Mouse (Mus musculus) lung, adult 2 months (tissue): ENCODE data around the gene Cgas. TPM values are rescaled to one million over a fixed set of nuclear protein-coding genes. Genes with fewer than 3 reads are reported as not detected.
"Not testable (repeated sequence)": the region's sequence is repeated elsewhere in the genome, so short reads cannot be mapped to it uniquely, and the experiment has no call there.

Experiments used
- DNase-seq: peaks from one replicate; pipeline ENCODE4 v3.0.0; 2022
- H3K4me1 ChIP-seq: fragments of 200-500 bp; 2 replicates; pipeline ENCODE4 v1.6.1; 2011; ENCODE audit warnings: low read length; ENCODE audit not compliant: control insufficient read depth, insufficient read depth
- H3K4me3 ChIP-seq: fragments of 200-500 bp; replicated peaks from 2 replicates; pipeline ENCODE3; 2011; ENCODE audit warnings: low read depth, mild to moderate bottlenecking, control low read depth, low read length; ENCODE audit errors: extremely low read depth
- CTCF ChIP-seq: fragments of 200-500 bp; IDR thresholded peaks from 2 replicates; pipeline ENCODE4 v1.5.1; 2011; ENCODE audit warnings: mild to moderate bottlenecking, low read length, control low read depth; ENCODE audit not compliant: insufficient read depth
- POLR2A ChIP-seq: fragments of 200-500 bp; IDR thresholded peaks from 2 replicates; pipeline ENCODE4 v1.6.1; 2011; ENCODE audit warnings: low read depth, mild to moderate bottlenecking, control low read depth, low read length, borderline replicate concordance; ENCODE audit errors: extremely low read depth
- WGBS: fragments of 180-500 bp; shearing (Covaris S2); methylation state at CpG from one replicate; pipeline ENCODE4 v1.1.7; 2018; 5-methylcytosine and 5-hydroxymethylcytosine counted together
- polyA plus RNA-seq: library from polyadenylated mRNA; depleted of rRNA; stranded (reverse); fragments of >200 nt; gene quantifications from 2 replicates; pipeline ENCODE4 v1.2.3, GENCODE M21; 2012; rRNA removed

Cgas gene
- 0.83 and 0.98 TPM in 2 replicates for polyA plus RNA-seq

DNA sequence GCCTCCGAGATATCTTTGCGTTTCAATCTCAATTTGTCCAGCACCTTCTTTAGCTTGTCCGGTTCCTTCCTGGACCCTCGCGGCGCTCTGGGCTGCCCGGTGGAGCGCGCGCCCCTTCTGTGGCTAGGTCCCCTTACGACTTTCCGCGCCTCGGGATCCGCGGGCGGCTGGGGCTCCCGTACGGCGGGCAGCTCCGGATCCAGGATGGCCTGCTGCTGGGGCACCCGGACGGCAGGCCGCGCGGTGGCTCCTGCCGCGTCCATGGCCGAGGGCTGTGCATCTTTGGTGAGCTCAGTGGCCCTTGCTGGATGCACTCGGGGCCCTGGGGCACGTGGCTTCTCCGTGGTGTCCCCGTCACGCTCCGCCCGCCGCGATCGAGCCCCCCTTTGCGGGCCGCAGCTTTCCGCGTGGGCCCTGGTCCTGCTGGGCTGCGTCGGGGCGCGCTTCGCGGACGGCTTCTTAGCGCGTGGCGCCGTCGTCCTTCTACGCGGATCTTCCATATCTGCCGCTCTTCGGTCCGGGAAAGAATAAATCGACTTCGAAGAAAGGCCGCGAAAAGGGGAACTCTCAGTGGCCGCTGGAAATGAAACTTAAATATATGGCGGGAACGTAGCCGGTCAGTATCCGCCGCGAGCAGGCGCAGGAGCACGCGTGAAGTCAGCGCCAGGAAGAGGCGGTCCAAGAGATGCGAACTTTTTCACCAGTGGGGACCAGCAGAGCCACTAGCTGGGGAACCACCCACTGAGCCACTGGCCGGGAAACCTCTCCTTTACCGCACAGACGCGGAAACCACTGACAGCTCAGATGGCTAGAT lies at the start of gene Cgas:
Gene Cgas, minus strand, starts transcription at position 659 of the 814 bp plus-strand sequence.
- DNase-seq = peak; percentile 45
- Histone ChIP-seq H3K4me3 (peak within 1 kb of the TSS; percentile 63), H3K4me1 (no peaks in the 10 kb centered on the region)
- WGBS = under 1% methylated on average over 81 of the region's 81 CpGs
- TF ChIP-seq POLR2A = peak; percentile 25; the same call in 1 of the 2 replicates
- no peak for TF ChIP-seq CTCF

DNA sequence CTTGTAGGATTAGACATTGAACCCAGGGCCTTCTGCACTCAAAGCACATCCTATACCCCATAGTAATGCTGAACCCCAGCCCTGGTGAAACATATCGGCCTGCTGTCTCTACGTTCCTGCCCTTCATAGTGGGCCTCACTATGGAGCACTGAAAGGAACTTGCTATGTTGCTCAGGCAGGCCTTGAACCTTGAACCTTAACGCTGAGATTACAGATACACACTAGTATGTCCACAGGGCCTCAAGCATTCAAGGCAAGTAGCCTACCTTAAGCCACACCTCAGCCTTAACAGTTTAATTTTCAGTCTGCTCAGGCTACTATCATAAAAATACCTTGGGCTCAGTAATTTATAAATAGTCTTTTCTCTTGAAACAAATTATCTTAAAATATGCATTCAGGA lies 49.2 kb upstream of the Cgas start:
- Histone ChIP-seq H3K4me3 (no peak overlapping the region), H3K4me1 (peaks cover 3% of the 10 kb centered on the region; the same call in 1 of the 2 replicates)
- 88% methylated on average over 3 of the region's 3 CpGs for WGBS
- no peak for DNase-seq
- TF ChIP-seq CTCF = no peak
- TF ChIP-seq POLR2A = no peak

GRCm38 (mm10) chr9:78491169-78491568 lies 48.1 kb upstream of the Cgas start:
- Histone ChIP-seq H3K4me3 (no peak overlapping the region), H3K4me1 (peaks cover 3% of the 10 kb centered on the region; the same call in 1 of the 2 replicates)
- TF ChIP-seq POLR2A (no peak), CTCF (no peak)
- 56% methylated on average over 3 of the region's 3 CpGs for WGBS
- DNase-seq = no peak

- peak; percentile 68 for DNase-seq
- peak; percentile 67; the same call in 1 of the 2 replicates for TF ChIP-seq POLR2A
- TF ChIP-seq CTCF = no peak
- peaks cover 3% of the 10 kb centered on the region; the same call in 1 of the 2 replicates for H3K4me1 ChIP-seq
- 0% methylated on average over 19 of the region's 20 CpGs for WGBS
- peak within 1 kb of the TSS; percentile 72 for H3K4me3 ChIP-seq
These were observed 45.9 kb upstream of the Cgas start, which contains the start of gene Eef1a1 for GRCm38 (mm10) chr9:78488890-78489420. Gene Eef1a1 (minus strand): TSS chr9:78489151.

DNA sequence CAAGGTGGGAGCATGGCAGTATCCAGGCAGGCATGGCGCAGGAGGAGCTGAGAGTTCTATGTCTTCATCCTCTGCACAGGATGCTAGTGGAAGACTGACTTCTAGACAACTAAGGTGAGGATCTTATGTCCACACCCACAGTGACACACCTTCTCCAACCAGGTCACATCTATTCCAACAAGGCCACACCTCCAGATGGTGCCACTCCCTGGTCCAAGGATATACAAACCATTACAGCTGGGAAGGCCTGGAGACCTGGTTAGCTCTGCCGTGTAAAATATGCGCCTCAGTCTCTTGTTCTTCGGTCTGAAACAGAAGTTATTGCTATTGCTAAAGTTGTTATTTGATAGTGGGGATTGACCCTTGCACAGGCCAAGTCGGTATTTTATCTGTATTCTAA lies 45.0 kb upstream of the Cgas start:
- not testable (repeated sequence) for DNase-seq, H3K4me1 ChIP-seq
- 94% methylated on average over 5 of the region's 5 CpGs for WGBS

GRCm38 (mm10) chr9:78484660-78485059 lies 41.6 kb upstream of the Cgas start:
- Histone ChIP-seq H3K4me1 (peaks cover 7% of the 10 kb centered on the region), H3K4me3 (no peak overlapping the region)
- WGBS = 88% methylated on average over 3 of the region's 3 CpGs
- TF ChIP-seq CTCF (no peak), POLR2A (no peak)
- DNase-seq = no peak

More for the DNA sequence above, 45.0 kb upstream of the Cgas start:
- H3K4me3 ChIP-seq = not testable (repeated sequence)

- 26% methylated on average over 3 of the region's 3 CpGs for WGBS
- peaks cover 7% of the 10 kb centered on the region for H3K4me1 ChIP-seq
- DNase-seq = no peak
- no peak for TF ChIP-seq CTCF
- TF ChIP-seq POLR2A = no peak
- peak overlapping the region; percentile 91 for H3K4me3 ChIP-seq
These were observed 39.3 kb upstream of the Cgas start for GRCm38 (mm10) chr9:78482386-78482785.

DNA sequence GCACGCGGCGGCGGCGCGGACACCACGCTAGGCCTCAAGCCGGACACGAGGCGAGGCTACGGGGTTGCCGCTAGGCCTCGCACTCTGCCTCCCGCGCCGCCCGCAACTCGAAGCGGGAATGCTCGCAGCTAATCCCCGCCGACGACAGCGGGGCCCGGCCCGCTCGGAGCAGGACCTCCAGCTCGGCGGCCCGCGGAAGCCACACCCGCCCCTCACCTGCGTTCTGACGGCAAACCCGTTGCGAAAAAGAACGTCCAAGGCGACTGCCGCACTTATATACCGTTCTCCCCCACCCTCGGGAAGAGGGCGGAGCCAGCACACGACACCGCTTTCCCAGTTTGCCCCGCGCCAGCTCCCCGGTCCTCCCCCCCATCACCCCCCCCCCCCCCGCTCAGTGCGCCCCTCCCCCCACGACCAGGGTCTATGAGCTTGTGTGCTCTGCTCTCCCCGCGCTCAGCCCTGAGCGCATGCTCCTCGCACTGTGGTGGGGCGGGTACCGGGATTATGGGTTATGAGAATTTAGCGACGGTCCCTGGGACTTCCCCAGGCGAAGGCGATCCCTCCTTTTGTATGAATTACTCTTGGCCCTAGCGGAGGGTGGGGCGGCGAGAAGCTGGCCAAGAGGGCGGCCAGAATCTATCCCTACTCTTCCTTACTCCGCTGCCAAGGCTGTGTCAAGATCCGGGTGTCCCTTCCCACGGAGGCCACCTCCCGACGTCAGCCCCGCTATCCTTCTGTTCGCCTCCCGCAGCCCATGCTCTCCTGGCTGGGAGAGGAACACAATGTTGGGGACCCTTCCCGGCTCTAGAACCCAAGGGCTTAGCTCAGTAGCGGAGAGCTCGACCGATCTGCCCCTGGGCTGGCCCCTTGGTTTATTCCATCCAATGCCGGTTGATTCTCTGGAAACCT lies 38.6 kb upstream of the Cgas start:
- DNase-seq = peak; percentile 96
- H3K4me1 ChIP-seq = peaks cover 7% of the 10 kb centered on the region
- H3K4me3 ChIP-seq = peak overlapping the region; percentile 91
- TF ChIP-seq CTCF (no peak), POLR2A (peak; percentile 100)
- WGBS = under 1% methylated on average over 71 of the region's 77 CpGs

- DNase-seq = peak; percentile 75
- TF ChIP-seq POLR2A = 0 out of 2 replicates have a peak, but pooled peaks have one; percentile 22
- TF ChIP-seq CTCF = no peak
These were observed 37.8 kb upstream of the Cgas start for GRCm38 (mm10) chr9:78480706-78481358.

GRCm38 (mm10) chr9:78480227-78480626 lies 37.2 kb upstream of the Cgas start:
- H3K4me3 ChIP-seq = peak overlapping the region; percentile 89
- H3K4me1 ChIP-seq, DNase-seq: not testable (repeated sequence)
- 4% methylated on average over 13 of the region's 13 CpGs for WGBS

More at GRCm38 (mm10) chr9:78480706-78481358, 37.8 kb upstream of the Cgas start:
- Histone ChIP-seq H3K4me1 (peaks cover 7% of the 10 kb centered on the region), H3K4me3 (peak overlapping the region; percentile 89)
- WGBS = under 1% methylated on average over 46 of the region's 46 CpGs

- 18% methylated on average over 8 of the region's 8 CpGs for WGBS
- DNase-seq, H3K4me3 ChIP-seq, H3K4me1 ChIP-seq: not testable (repeated sequence)
These were observed 36.3 kb upstream of the Cgas start for GRCm38 (mm10) chr9:78479308-78479707.

DNA sequence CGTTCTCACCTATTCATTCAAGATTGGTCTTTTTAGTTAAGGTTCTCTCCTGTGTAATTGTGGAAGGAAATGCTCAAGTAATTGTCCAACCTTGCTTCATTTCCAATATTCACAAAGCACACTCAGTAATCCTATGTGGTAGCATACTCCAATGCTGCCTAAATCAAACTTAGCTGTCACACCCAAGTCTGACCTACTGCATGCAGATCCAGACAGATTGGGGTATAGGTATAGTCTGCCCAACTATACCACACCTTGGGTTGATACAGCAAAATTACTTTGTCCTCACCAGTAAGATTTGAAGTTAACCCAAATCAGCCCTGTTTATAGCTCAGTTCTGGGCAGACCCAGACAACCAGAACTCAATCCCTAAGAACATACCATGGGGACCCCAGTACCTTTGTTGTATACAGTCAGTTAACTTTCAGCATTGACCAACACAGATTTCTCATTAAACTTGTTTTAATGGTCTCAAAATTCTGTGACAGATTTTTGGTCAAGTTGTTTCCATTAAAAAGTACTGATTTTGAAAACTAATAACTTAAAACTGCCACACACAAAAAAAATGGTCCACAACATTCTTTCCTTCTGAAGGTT lies 35.1 kb upstream of the Cgas start:
- DNase-seq, H3K4me3 ChIP-seq, H3K4me1 ChIP-seq: not testable (repeated sequence)
- WGBS = 45% methylated on average over 1 of the region's 1 CpGs
